Mouse (Mus musculus): ENCODE measurements around the gene Cdkal1.

GRCm38 (mm10) chr13:29550203-29550602, 305.3 kb downstream of the Cdkal1 start:
- TF ChIP-seq CTCF (IDR thresholded peaks at IDR 0.05; ENCODE audit: borderline replicate concordance, control insufficient read depth, extremely low read depth, insufficient read depth, low read length, poor library complexity) (no peak), POLR2A (IDR thresholded peaks at IDR 0.05; ENCODE audit: control insufficient read depth, extremely low read depth, insufficient read depth, low read length, poor library complexity) (no peak)

Data from thymus, adult 2 months (tissue).